Mouse (Mus musculus): ENCODE data around the gene Purb.
"Not testable (repeated sequence)": the region's sequence is repeated elsewhere in the genome, so short reads cannot be mapped to it uniquely, and the experiment has no call there.

Purb gene

DNA sequence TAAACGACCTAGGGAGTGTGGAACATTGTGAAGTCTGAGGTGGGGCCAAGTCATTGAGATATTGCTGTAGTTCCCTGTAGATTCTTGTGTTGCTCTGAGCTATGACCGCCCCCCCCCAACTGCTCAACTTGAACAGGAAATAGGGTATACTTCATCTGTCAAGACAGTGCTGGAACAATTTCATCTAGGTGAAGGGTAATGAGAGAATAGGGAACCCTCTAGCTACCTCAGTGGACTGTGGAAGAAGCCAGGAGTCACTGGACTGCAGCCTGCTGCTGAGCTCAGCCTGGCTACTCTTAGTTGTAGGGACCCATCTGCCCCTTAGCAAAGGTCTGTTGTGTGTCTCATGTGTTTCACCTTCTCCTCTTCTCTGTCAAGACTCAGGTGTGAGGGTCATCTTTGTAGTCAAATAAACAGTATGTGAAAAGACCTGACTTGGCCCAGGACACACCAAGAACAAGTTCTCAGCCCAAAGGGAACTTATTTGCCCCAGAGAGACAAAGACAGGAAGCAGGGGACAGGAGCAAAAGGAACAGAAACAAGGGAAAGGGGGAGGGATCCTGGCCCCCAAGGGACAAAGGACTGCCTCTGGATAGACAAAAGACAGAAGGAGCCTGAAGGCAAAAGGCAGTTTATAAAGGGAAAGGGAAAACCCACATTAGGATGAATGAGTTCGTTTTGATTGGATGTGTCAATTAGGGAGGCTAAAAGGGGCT, 8.7 kb upstream of the Purb start:
- DNase-seq = no peak

DNA sequence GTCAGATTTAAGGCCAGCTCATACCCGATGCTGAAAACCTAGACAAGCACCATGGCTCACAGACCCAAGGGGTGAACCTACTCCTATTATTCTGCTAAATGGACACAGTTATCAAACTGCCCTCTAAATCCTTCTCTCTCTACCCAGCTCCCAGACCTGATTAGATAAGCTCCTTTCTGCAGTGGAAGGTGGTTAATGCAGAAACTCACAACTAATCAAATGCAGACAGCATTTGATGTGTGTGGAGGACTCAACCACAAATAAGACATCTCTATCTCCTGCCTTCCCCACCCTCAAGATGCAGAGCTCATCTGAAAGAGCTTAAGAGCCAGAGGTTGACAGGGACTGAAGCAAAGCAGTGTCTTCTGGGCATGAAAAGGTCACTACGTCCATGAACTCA, 7.4 kb upstream of the Purb start:
- DNase-seq = no peak

DNA sequence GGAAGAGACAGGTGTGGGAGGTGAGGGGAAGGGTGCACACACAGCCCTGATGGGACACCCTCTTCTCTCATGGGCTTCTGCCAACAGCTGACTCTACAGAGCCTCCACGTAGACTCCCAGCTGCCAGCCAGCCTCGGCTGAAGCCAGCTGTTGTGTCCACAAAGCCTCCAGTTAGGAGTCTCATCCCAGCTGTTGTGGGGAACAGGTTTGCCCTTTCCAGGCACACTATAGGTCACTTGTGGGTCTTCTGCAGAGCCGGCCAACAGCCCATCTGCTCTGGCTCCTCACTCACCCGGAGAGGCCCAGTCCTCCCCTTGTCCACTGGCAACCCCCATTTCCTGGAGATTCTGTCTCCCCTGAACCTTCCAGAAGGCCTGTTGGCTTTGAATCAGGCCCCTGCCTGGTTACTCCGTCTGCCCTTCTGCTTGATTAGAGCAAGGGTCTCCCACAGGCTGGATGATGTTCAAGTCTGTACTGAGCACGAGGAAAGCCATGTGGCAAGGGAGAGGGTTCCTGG, 6.0 kb upstream of the Purb start:
- no peak for DNase-seq

DNA sequence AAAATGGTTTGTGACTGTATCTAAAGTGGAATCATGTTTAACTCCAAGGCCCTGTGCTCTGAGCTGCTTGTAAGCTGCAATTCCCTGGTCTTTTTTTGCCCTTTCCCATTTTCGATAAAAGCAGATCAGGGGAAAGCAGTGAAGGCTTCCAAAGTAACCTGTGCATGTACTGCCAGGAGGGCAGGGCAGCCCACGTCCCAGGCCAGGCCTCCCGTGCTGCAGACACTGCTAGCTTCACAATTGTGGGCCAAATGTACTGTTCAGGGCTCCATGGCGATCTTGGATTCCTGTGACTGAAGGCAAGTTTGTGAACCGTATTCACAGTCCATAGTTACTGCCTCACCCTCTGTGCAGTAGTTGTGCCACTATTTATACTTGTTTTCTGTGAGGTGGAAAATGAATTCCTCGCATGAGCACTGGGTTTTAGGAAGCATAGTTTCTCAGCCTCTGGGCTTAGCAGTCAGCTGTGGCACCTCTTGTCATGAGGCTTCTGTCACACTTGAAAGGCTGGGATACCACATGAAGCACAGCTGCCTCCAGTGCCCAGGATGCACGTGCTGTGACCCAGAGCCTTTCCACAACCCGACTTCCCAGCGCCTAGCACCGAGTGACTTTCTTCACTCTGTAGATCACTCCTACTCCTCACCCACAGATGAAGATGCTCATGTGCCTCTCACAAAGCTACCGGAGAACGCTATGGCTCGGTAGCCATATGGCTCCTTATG, 5.1 kb upstream of the Purb start:
- no peak for DNase-seq

DNA sequence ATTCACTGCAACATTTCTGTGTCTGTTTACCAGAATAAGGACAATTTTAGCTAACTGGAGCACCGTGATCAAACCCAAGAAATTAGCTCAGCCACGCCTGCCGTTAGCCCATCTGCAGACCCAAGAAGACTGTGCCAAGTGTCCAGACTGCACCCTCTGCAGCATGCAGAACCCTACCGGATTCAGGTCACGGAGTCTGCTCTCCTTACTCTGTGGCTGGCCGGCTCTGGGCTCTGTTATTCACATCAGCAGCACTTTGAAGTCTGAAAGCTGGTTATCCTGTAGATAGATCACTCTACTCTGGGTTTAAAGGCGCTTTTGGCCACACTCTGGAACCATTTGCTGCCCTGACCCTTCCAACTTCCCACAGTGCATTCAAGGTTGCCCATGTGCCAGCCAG, 4.5 kb upstream of the Purb start:
- no peak for DNase-seq

DNA sequence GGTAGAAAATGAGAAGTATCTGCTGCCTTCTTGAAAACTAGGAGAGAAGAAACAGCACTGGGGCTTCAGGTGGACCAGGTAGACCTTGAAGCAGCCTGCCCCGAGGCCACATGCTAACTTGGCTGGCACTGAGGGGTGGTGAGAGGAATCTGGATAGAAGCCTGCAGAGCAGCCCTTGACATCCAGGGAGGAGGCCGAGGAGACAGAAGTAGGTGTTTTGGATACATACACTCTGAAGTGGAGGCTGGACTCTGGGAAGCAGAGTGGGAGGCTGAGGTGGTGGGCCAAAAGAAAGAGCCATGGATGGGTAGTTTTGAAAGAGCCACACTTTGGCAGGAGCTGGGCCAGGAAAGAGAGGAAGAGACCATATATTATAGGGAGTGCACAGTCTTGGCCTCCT, 3.5 kb upstream of the Purb start:
- DNase-seq = no peak

DNA sequence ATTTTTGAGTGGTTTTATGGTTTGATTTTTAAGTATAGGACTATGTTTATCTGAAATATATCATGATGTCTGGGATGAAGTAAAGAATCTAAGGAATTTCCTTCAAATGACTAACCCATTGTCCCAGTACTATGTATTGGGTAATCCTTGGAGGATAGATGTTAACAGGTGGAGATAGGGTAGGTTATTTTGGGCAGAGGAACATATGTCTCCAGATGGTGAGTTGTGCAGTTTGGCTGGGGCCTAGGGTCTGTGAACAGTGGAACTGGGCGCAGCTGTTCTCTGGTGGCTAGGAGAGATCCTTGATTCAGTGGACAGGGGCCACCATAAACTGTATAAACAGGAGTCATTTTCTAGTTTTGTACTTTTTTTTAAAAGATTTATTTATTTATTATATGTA, 1.6 kb upstream of the Purb start:
- DNase-seq = no peak

DNA sequence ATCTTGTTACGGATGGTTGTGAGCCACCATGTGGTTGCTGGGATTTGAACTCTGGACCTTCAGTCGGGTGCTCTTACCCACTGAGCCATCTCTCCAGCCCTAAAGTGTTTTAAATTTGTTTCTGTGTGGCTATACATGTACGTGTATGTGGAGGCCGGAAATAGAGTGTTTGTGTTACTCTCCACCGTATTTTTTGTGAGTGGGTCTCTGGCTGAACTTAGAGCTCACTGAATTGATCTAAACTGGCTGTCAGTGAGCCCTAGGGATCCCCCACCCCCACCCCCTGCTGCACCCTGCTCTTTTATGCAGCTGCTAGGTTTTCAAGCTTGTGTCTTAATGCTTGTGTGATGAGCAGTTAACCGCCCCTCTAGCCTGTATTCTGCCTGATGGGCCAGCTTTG, 1.2 kb upstream of the Purb start:
- no peak for DNase-seq

DNA sequence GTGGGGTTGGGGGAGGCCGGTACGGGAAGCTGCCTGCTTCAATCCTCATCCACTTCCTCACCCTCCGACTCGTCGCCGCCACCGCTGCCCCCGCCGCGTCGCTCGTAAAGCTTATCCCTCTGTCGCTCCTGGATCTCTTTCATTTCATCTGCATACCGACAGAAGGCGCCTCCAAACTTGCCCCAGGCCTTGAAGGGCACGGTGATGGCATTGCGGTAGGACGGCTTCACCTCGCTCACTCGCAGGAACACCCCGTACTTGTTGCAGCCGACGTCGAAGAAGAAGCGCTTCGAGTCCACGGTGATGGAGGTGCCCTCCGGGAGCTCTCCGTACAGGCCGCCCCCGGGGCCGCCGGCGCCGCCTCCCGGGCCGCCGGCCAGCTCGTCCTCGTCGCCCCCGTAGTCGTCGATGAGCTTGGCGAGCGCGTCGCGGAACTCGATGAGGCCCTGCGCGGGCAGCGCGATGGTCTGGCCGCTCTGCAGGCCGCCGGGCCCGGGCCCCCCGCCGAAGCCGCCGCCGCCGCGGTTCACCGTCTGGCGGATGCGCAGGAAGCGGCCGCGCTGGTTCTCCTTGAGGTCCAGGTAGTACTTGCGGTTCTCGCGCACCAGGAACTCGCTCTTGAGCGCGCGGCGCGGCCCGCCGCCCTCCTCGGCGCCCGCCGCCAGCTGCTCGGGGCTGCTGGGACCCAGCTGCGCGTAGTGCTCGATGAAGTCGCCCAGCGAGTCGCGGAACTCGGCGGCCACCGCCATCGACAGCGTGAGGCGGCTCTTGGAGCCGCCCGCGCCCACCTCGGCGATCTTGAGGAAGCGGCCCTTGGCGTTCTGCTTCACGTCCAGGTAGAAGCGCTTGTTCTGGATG, 614 bp downstream of the Purb start:
- peak; percentile 64 for DNase-seq

DNA sequence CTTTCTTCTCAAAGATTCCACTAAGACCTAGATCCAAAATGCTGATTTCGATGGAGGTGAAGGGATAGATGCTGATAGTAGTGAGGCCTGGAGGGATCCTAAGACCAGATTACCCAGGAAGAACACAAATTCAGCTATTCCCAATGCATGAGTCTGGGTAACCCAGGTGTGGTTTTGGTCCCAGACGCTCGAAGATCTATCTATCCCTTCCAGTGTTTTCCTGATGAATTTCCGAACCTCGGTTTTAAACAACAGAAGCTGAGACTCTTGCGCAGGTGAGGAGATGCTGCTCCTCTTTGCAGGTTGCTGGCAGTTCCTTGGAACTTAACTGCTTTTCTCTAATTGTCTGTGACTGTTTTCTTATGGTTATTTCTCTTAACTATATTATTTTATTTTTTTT, 1.3 kb downstream of the Purb start:
- DNase-seq = no peak

DNA sequence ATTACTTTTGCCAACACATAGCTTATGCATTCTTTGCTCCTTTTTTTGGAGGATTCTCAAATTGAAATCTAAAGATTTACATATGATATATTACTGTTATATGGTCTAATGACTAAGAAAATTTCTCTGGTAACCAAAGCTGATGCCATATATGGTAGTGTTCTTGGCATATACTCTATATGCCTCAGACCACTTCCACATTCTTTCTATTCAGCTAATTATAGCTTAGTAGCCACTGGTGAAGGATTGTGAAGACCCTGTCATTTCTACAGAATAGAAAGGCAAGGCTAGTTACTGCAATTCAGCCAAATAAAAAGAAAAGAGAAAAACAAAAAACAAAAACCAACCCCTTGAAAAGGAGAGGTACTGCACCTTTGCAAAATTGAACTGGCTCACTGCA, 3.6 kb downstream of the Purb start:
- DNase-seq = no peak

DNA sequence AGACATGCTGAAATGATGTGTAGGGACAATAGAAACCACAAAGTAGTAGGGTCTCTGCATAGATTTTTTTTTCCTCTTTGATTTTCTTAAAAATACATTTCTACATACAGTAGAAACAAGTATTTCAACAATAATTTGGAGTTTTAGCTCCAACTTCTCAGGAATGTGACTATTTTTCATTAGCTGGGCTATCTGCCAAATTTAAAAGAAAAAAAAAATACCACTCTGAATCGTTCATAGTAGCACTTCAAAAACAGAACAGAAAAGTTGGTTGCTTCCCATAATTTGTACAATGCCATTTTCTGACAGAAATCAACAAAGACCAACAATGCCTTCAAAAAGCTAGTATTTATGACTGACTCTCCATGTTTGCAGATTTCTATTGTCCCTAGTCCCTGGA, 4.2 kb downstream of the Purb start:
- no peak for DNase-seq

DNA sequence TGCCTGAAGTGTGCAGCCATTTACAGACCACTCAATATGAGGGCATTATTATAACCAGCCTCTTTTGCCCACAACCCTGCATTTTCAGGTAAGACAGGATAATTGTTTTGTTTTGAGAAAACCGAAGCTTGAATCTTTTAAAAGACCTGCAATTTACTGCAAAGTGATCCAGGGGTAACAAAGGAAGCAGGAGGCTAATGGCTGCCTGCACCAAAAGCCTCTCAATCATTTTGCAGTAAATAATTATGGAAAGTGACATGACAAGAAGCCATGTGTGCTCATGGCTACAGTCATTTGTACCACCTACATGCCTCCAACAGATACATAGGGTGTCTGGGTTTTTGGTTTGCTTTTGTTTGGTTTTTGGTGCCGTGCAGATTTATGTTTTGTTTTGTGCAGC, 4.7 kb downstream of the Purb start:
- no peak for DNase-seq

DNA sequence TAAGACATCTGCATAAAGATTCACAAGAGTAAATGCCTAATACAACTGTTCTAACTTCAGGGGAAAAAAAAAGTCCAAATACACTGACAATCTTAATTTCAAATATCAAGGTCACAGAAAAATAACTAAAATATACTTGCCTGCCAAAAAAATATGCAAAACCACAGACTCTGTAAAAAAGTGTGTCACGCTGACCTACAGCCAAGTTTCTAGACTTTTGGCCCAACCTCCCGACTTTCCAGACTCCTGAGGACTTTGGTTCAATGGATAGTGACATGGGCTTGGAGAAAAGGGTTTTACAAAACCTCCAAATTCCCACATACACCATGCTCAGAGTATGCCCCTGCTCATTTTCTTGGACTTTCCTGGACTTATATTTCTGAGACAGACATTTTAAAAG, 7.2 kb downstream of the Purb start:
- DNase-seq = no peak

DNA sequence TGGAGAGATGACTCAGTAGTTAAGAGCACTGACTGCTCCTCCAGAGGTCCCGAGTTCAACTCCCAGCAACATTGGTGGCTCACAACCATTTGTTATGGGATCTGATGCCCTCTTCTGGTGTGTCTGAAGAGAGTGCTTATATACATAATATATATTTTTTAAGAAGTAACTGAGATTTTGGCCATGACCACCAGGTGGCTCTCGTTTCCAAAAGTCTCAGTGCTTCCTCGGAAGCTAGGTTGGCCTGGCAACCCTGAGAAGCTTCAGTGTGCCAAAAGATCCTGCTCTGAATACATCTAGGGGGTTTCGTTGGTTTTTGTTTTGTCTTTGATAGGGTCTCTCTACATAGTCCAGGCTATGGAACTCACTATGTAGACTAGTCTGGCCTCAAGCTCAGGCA, 10.6 kb downstream of the Purb start:
- peak; percentile 85 for DNase-seq

DNA sequence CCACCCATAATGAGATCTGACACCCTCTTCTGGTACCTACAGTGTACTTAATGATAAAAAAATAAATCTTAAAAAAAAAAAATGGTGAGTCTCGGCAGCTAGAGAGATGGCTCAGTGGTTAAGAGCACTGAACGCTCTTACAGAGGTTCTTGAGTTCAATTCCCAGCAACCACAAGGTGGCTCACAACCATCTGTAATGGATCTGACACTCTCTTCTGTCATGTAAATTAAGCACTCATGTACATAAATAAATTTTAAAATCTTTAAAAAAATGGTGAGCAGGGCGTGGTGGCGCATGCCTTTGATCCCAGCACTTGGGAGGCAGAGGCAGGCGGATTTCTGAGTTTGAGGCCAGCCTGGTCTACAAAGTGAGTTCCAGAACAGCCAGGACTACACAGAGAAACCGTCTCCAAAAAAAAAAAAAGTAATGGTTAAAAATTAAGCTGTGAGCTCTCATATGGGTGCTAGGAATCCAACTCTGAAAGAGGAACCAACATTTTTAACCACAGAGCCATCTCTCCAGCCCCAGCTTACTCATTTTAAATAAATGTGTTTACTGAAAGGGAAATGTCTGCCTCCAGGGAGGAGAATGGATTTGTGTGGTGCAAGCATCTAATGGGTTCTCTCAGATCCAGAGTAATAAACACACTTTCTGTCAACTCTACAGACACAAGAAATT, 12.4 kb downstream of the Purb start:
- DNase-seq = no peak

DNA sequence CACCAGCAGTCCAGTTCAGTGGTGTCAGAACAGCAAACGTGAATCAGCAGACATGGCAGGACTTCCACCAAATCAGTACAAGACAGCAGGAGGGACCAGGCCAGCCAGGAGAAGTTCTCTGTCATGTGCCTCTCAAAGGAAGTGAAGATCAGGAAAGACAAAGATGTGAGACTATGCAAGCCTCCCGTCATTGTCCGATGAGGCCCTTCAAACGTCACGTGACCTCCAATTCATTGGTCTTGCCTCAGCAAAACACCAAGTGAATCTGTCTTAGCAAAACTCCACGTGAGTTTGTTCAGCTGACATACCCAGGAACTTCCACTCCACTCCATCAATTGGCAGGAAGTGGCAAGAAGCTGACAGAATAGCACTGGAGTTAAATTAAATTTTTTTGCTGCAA, 19.6 kb downstream of the Purb start:
- DNase-seq = no peak

DNA sequence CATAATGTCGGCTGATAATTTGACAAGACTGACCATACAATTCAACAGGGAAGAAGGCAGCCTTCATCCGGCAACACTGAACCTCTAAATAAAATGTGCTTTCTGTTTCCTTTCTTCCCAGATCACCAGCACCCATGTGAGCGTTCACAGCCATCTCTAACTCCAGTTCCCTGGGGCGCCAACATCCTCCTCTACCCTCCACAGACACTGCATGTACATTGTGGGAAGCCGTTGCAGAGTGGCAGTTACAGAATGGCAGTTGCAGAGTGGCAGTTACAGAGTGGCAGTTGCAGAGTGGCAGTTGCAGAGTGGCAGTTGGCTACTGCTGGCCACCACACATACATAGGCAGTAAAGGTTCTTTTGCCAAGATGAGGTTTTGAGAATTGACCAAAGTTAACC, 27.6 kb downstream of the Purb start:
- DNase-seq = not testable (repeated sequence)

DNA sequence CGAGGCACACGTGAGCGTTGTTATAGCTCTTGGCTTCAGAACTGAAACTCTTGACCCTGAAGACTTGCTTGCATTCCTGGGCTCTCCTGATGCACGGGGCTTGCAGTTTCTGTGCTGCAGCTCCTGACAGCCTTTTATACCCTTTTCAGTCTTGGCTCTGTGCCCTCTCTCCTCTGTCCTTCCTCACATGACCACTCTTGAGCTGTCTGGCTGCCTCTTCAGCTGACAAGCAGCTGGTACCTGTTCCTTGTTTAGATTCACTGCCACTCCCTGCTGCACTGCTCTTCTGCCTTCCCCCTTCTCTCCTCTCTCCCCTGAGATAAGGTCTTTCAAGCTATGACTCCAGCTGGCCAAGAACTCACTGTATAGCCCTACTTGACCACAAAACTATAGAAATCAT, 28.2 kb downstream of the Purb start:
- DNase-seq = no peak

DNA sequence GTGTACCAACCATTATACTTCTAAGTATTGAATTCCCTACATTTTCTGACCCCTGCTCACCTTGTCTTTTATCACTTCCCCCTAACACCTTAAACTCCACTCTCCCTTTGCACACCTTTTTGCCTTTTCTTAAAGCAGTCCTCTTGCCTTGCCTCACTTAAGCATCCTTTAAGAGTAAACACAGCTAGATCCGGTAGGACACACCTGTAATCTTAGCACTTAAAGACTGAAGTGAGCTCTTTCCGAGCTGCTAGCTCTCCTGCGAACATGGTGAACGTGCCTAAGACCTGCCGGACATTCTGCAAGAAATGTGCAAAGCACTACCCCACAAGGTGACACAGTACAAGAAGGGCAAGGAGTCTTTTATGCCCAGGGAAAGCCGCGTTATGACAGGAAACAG, 29.8 kb downstream of the Purb start:
- DNase-seq = no peak

DNA sequence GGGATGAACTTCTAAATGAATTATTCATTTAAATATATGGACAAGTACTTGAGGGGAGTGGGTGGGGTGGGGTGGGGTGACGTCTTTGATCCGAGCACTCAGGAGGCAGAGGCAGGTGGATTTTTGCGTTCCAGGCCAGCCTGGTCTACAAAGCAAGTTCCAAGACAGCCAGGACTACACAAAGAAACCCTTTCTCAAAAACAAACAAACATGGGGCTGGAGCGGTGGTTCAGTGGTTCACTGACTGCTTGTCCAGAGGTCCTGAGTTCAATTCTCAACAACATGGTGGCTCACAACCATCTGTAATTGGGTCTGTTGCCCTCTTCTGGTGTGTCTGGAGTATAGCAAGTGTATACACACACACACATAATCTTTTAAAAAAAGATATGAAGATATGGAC, 30.3 kb downstream of the Purb start:
- no peak for DNase-seq

DNA sequence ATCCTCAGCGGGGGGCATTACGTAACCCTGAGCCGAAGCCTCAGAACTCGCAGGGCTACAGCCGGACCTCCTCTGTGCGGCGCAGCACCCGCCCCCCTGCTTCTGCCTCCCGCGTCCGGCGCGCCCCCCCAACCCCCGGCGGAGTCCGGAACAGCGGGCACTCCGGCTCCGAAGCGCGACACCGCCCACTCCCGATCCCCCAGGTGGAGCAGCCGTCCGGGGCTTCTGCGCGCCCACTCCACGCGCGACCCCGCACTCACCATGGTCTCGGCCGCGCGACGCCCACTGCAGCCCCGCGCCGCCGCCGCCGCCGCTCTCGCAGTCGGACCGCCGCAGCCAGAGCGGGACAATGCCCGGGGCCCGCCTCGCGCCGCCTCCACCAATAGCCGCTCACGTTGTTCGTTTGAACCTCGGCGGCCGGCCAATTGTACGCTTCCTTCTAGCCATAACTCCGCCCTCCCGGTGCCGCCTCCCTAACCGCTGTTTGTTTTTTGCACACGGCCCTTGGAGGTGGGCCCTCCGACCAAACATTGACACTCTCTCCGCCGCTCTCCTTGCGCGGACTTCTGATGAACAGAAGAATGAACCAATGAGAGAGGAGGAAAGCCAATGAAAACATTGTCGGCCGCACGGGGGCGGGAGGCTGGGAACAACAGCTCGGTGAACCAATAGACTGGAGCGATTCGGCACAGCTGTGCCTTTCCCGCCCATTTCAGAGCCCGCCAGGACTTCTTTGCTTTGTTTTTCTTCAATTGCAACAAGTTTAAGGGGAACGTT, 31.5 kb downstream of the Purb start, which contains the start of gene H2afv:
H2afv (minus strand) TSS at position 367 of the 777 bp plus-strand sequence.
- DNase-seq = peak; percentile 100
